Mouse (Mus musculus) liver, embryonic 11.5 days (tissue): Measurements from ENCODE around the gene Bpifa5. TPM values are rescaled to one million over a fixed set of nuclear protein-coding genes. Genes with fewer than 3 reads are reported as not detected.
"Not testable (repeated sequence)": the region's sequence is repeated elsewhere in the genome, so short reads cannot be mapped to it uniquely, and the experiment has no call there.

Source experiments
- ATAC-seq: fragments of 200-750 bp; cut with Nextera tagmentation; replicated peaks from 2 replicates; pipeline ENCODE4 v1.8.0; 2017; ENCODE audit warnings: moderate number of reproducible peaks, mild to moderate bottlenecking, moderate TSS enrichment, moderate library complexity; ENCODE audit not compliant: low FRiP score
- DNase-seq: peaks from one replicate; pipeline ENCODE4 v3.0.0-alpha.2; 2017; ENCODE audit warnings: low spot score
- H3K27ac ChIP-seq: fragments of 300-500 bp; sonication (generic); 2 replicates; pipeline ENCODE4 v1.5.1; 2014; ENCODE audit warnings: mild to moderate bottlenecking, low read depth, low read length, control low read depth
- H3K27me3 ChIP-seq: fragments of 300-500 bp; sonication (generic); replicated peaks from 2 replicates; pipeline ENCODE4 v1.6.1; 2014; ENCODE audit warnings: low read length, mixed read lengths; ENCODE audit not compliant: control insufficient read depth, insufficient read depth
- H3K36me3 ChIP-seq: fragments of 300-500 bp; sonication (generic); 2 replicates; pipeline ENCODE4 v1.6.1; 2014; ENCODE audit warnings: mild to moderate bottlenecking, low read length, moderate library complexity, mixed read lengths; ENCODE audit not compliant: control insufficient read depth, insufficient read depth
- H3K4me1 ChIP-seq: fragments of 300-500 bp; sonication (generic); replicated peaks from 2 replicates; pipeline ENCODE4 v1.6.1; 2014; ENCODE audit warnings: low read length, mixed read lengths; ENCODE audit not compliant: control insufficient read depth, insufficient read depth
- H3K4me2 ChIP-seq: fragments of 300-500 bp; sonication (generic); 2 replicates; pipeline ENCODE4 v1.6.1; 2014; ENCODE audit warnings: mild to moderate bottlenecking, control low read depth, moderate library complexity
- H3K4me3 ChIP-seq: fragments of 300-500 bp; sonication (generic); 2 replicates; pipeline ENCODE4 v1.5.1; 2014; ENCODE audit warnings: low read depth, low read length, control low read depth
- H3K9ac ChIP-seq: fragments of 300-500 bp; sonication (generic); 2 replicates; pipeline ENCODE4 v1.6.1; 2014; ENCODE audit warnings: low read depth, low read length, control low read depth
- H3K9me3 ChIP-seq: fragments of 300-500 bp; sonication (generic); 2 replicates; pipeline ENCODE4 v1.6.1; 2016; ENCODE audit warnings: low read length, inconsistent platforms, mixed read lengths; ENCODE audit not compliant: control insufficient read depth
- WGBS: fragments of 180-500 bp; shearing (Covaris S2); extraction: QIAGEN DNeasy Blood & Tissue Kit; methylation state at CpG from one replicate; pipeline ENCODE4 v1.1.7; 2014; 5-methylcytosine and 5-hydroxymethylcytosine counted together
- polyA plus RNA-seq: library from polyadenylated mRNA; unstranded; fragments of >200 nt; fragmentation: Nextera tagmentation; extraction: Ambion mirVana; gene quantifications from 2 replicates; pipeline ENCODE4 v1.2.1, GENCODE M21; 2014

The Bpifa5 gene
- polyA plus RNA-seq, 1 experiment from 2014 or later, result not detected

GRCm38 (mm10) chr2:154171621-154172020, 9.2 kb downstream of the Bpifa5 start:
- ATAC-seq, result no peak
- H3K4me1 ChIP-seq, result no peaks in the 10 kb centered on the region

GRCm38 (mm10) chr2:154173313-154173712, 10.9 kb downstream of the Bpifa5 start:
- H3K9me3 ChIP-seq, result no peaks in the 10 kb centered on the region
- no peak for DNase-seq
- H3K4me2 ChIP-seq, result no peak overlapping the region
- H3K36me3 ChIP-seq, result no peaks in the 10 kb centered on the region
- 43% methylated on average over 1 of the region's 1 CpGs for WGBS
- H3K4me3 ChIP-seq, result no peak overlapping the region
- no peaks in the 10 kb centered on the region for H3K27me3 ChIP-seq
- no peak for ATAC-seq
- H3K27ac ChIP-seq, result no peak overlapping the region
- H3K4me1 ChIP-seq, result no peaks in the 10 kb centered on the region
- no peak overlapping the region for H3K9ac ChIP-seq

More at GRCm38 (mm10) chr2:154171621-154172020, 9.2 kb downstream of the Bpifa5 start:
- DNase-seq, result no peak
- no peaks in the 10 kb centered on the region for H3K9me3 ChIP-seq
- H3K27ac ChIP-seq, result no peak overlapping the region
- WGBS, result 73% methylated on average over 6 of the region's 6 CpGs
- no peaks in the 10 kb centered on the region for H3K36me3 ChIP-seq
- no peak overlapping the region for H3K4me3 ChIP-seq
- H3K27me3 ChIP-seq, result no peaks in the 10 kb centered on the region
- H3K4me2 ChIP-seq, result no peak overlapping the region
- H3K9ac ChIP-seq, result no peak overlapping the region

- 79% methylated on average over 7 of the region's 7 CpGs for WGBS
These were observed 19.5 kb downstream of the Bpifa5 start for GRCm38 (mm10) chr2:154181900-154182299.

GRCm38 (mm10) chr2:154183061-154183460, 20.7 kb downstream of the Bpifa5 start:
- H3K27me3 ChIP-seq, DNase-seq, ATAC-seq, H3K27ac ChIP-seq, H3K9me3 ChIP-seq, H3K4me3 ChIP-seq, H3K36me3 ChIP-seq, H3K4me1 ChIP-seq, H3K9ac ChIP-seq, H3K4me2 ChIP-seq: not testable (repeated sequence)
- WGBS, result 66% methylated on average over 4 of the region's 4 CpGs

More at GRCm38 (mm10) chr2:154181900-154182299, 19.5 kb downstream of the Bpifa5 start:
- not testable (repeated sequence) for ATAC-seq, H3K36me3 ChIP-seq, H3K27ac ChIP-seq, H3K27me3 ChIP-seq, H3K9ac ChIP-seq, H3K4me2 ChIP-seq, H3K4me3 ChIP-seq, H3K4me1 ChIP-seq, H3K9me3 ChIP-seq, DNase-seq

- H3K27me3 ChIP-seq, result no peaks in the 10 kb centered on the region
- no peak overlapping the region for H3K9ac ChIP-seq
- no peaks in the 10 kb centered on the region for H3K9me3 ChIP-seq
- no peaks in the 10 kb centered on the region for H3K36me3 ChIP-seq
- ATAC-seq (no peak), DNase-seq (no peak)
- WGBS, result 88% methylated on average over 6 of the region's 6 CpGs
- H3K4me3 ChIP-seq, result no peak overlapping the region
- H3K4me1 ChIP-seq, result no peaks in the 10 kb centered on the region
- H3K27ac ChIP-seq, result no peak overlapping the region
- H3K4me2 ChIP-seq, result no peak overlapping the region
These were observed 22.9 kb downstream of the Bpifa5 start for GRCm38 (mm10) chr2:154185319-154185718.

GRCm38 (mm10) chr2:154185748-154186147, 23.3 kb downstream of the Bpifa5 start:
- H3K9me3 ChIP-seq, result no peaks in the 10 kb centered on the region
- H3K27me3 ChIP-seq, result no peaks in the 10 kb centered on the region
- DNase-seq (no peak), ATAC-seq (no peak)
- no peak overlapping the region for H3K4me2 ChIP-seq
- WGBS, result 74% methylated on average over 3 of the region's 3 CpGs
- H3K36me3 ChIP-seq, result no peaks in the 10 kb centered on the region
- H3K4me3 ChIP-seq, result no peak overlapping the region
- H3K9ac ChIP-seq, result no peak overlapping the region
- H3K27ac ChIP-seq, result no peak overlapping the region
- H3K4me1 ChIP-seq, result no peaks in the 10 kb centered on the region

- Histone ChIP-seq H3K4me3 (no peak overlapping the region), H3K4me2 (no peak overlapping the region), H3K4me1 (no peaks in the 10 kb centered on the region), H3K9ac (no peak overlapping the region), H3K36me3 (no peaks in the 10 kb centered on the region), H3K27me3 (no peaks in the 10 kb centered on the region), H3K27ac (no peak overlapping the region), H3K9me3 (no peaks in the 10 kb centered on the region)
- ATAC-seq, result no peak
- no peak for DNase-seq
- WGBS, result 35% methylated on average over 5 of the region's 5 CpGs
These were observed 25.1 kb downstream of the Bpifa5 start for GRCm38 (mm10) chr2:154187468-154187867.

GRCm38 (mm10) chr2:154189877-154190434, 27.5 kb downstream of the Bpifa5 start:
- Histone ChIP-seq H3K4me2 (no peak overlapping the region), H3K27ac (no peak overlapping the region), H3K4me3 (no peak overlapping the region), H3K36me3 (no peaks in the 10 kb centered on the region), H3K27me3 (no peaks in the 10 kb centered on the region), H3K9me3 (no peaks in the 10 kb centered on the region), H3K4me1 (no peaks in the 10 kb centered on the region), H3K9ac (no peak overlapping the region)
- DNase-seq, result no peak
- ATAC-seq, result no peak
- WGBS, result 63% methylated on average over 7 of the region's 7 CpGs

GRCm38 (mm10) chr2:154190546-154191258, 28.3 kb downstream of the Bpifa5 start, which contains the start of gene Bpifb1:
Gene Bpifb1 (plus strand): TSS chr2:154190818.
- Histone ChIP-seq H3K4me3 (no peak within 1 kb of the TSS), H3K4me2 (no peak within 1 kb of the TSS), H3K9ac (no peak within 1 kb of the TSS), H3K27ac (no peak within 1 kb of the TSS), H3K4me1 (no peaks in the 10 kb centered on the region), H3K27me3 (no peaks in the 10 kb centered on the region), H3K36me3 (no peaks in the 10 kb centered on the region), H3K9me3 (no peaks in the 10 kb centered on the region)
- DNase-seq (no peak), ATAC-seq (no peak)
- 77% methylated on average over 11 of the region's 11 CpGs for WGBS
